Mouse (Mus musculus): Measurements from ENCODE around the gene Usp1. TPM values are rescaled to one million over a fixed set of nuclear protein-coding genes. Genes with fewer than 3 reads are reported as not detected.

The Usp1 gene
- polyA plus RNA-seq (2015; fragmentation: Nextera tagmentation; extraction: Ambion mirVana) = 37.7 and 39.9 TPM in 2 replicates

DNA sequence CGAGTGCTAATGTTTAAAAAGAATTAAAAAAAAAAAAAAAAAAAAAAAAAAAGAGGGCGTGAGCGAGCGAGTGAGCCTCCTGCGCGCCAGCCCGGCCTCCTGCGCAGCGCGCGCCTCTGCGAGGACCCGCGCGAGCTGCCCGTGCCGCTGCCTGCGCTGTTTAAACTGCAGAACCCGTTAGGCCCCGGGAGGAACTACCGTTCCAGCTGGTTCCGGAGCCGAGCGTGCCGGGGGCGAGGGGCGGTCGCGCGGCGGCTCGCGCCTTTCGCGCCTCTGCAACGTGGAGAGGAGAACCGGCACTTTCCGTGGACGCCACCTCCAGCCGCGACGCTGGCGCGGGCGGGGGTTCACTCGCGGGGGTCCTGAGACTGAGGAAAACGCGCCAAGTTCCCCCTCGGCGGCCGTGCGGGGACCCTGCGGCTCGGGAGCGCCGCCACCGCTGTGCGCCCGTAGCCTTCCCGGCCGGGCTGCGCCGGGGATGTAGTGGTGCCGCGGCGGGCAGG lies at the start of gene Usp1:
TSS of gene Usp1 (plus strand) at position 243 of the 503 bp plus-strand sequence.
- Histone ChIP-seq H3K9me3 (ENCODE audit: low read length) (no peaks in the 10 kb centered on the region), H3K4me3 (ENCODE audit: low read depth, low read length) (peak within 1 kb of the TSS; percentile 91), H3K4me1 (ENCODE audit: insufficient read depth, low read depth, low read length) (no peaks in the 10 kb centered on the region; the same call in 1 of the 2 replicates), H3K4me2 (replicated peaks; ENCODE audit: low read depth, low read length) (peak within 1 kb of the TSS; percentile 86), H3K36me3 (ENCODE audit: insufficient read depth, low read length) (no peaks in the 10 kb centered on the region), H3K9ac (replicated peaks; ENCODE audit: low read depth) (peak within 1 kb of the TSS; percentile 71), H3K27me3 (replicated peaks; ENCODE audit: insufficient read depth, low read length) (no peaks in the 10 kb centered on the region), H3K27ac (ENCODE audit: low read length) (peak within 1 kb of the TSS; percentile 99)
- TF ChIP-seq EP300 (IDR thresholded peaks at IDR 0.05) = no peak
- TF ChIP-seq CTCF (IDR thresholded peaks at IDR 0.05) = no peak; the same call in 1 of the 2 replicates
- DNase-seq (ENCODE audit: low spot score) (no peak), ATAC-seq (peak; percentile 22)
- 4% methylated on average over 51 of the region's 67 CpGs for WGBS

DNA sequence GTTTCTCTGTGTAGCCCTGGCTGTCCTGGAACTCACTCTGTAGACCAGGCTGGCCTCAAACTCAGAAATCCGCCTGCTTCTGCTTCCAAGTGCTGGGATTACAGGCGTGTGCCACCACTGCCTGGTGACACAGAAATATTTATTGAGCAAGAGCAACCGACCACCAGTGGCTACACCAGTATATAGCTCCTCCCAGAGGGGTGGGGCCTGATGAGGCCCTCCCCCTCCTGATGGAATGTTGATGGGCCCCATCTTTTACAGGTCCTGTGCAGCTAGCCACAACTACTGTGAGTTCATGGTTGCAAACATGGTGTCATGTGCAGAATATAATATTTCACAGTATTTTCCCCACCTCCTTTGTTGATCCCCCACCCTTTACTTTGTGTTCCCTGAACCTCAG lies 40.9 kb upstream of the Usp1 start:
- no peak overlapping the region for H3K4me2 ChIP-seq (replicated peaks; ENCODE audit: low read depth, low read length)
- WGBS = 68% methylated on average over 3 of the region's 3 CpGs
- ATAC-seq (no peak), DNase-seq (ENCODE audit: low spot score) (no peak)
- H3K36me3 ChIP-seq (ENCODE audit: insufficient read depth, low read length) = no peaks in the 10 kb centered on the region
- H3K4me1 ChIP-seq (ENCODE audit: insufficient read depth, low read depth, low read length) = no peaks in the 10 kb centered on the region
- H3K27ac ChIP-seq (ENCODE audit: low read length) = no peak overlapping the region
- H3K4me3 ChIP-seq (ENCODE audit: low read depth, low read length) = no peak overlapping the region
- no peaks in the 10 kb centered on the region for H3K27me3 ChIP-seq (replicated peaks; ENCODE audit: insufficient read depth, low read length)
- H3K9ac ChIP-seq (replicated peaks; ENCODE audit: low read depth) = no peak overlapping the region
- TF ChIP-seq CTCF (IDR thresholded peaks at IDR 0.05) = no peak
- TF ChIP-seq EP300 (IDR thresholded peaks at IDR 0.05) = no peak
- H3K9me3 ChIP-seq (ENCODE audit: low read length) = no peaks in the 10 kb centered on the region

DNA sequence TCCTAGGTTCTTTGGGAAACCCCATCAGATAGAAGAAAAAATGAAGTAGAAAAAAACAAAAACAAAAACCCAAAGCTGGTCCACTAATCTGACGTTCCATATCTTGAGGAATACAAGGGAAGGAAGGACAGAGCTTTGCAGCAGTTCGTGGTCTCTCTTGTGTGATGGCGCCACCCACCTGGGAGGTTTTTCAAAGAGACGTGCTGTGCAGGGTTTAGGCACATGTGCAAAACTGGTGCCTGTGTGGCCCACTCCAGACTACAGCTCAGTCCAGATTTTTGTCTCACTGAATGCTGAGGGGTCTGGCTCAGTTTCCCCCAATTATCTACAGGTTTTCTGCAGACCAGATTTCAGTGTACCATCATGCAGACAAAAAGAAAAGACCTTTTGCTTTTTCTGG lies 37.2 kb upstream of the Usp1 start:
- WGBS = 62% methylated on average over 4 of the region's 4 CpGs
- no peak for DNase-seq (ENCODE audit: low spot score)

DNA sequence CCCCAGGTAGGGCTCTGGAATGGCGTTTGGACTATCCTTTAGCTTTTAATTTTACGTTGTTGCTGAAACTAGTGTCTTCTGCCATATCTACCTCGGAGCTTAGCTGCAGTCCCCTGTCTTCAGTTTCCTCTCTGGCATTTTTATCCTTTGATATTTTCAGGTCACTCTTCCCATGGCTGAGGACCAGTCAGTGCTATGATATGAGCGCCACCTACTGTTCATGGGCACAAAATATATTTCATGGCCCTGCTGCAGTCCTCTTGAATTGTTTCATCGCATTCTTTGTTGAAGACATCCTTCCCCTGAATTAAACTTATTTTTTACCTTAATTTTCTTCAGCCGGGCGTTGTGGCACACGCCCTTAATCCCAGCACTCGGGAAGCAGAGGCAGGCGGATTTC lies 36.5 kb upstream of the Usp1 start:
- no peaks in the 10 kb centered on the region for H3K36me3 ChIP-seq (ENCODE audit: insufficient read depth, low read length)
- 14% methylated on average over 10 of the region's 10 CpGs for WGBS
- no peaks in the 10 kb centered on the region for H3K4me1 ChIP-seq (ENCODE audit: insufficient read depth, low read depth, low read length)
- no peak overlapping the region for H3K4me3 ChIP-seq (ENCODE audit: low read depth, low read length)
- H3K4me2 ChIP-seq (replicated peaks; ENCODE audit: low read depth, low read length) = no peak overlapping the region
- no peaks in the 10 kb centered on the region for H3K9me3 ChIP-seq (ENCODE audit: low read length)
- no peak overlapping the region for H3K27ac ChIP-seq (ENCODE audit: low read length)
- no peaks in the 10 kb centered on the region for H3K27me3 ChIP-seq (replicated peaks; ENCODE audit: insufficient read depth, low read length)
- peak; percentile 92 for TF ChIP-seq CTCF (IDR thresholded peaks at IDR 0.05)
- TF ChIP-seq EP300 (IDR thresholded peaks at IDR 0.05) = no peak
- ATAC-seq = peak; percentile 61; the same call in 1 of the 2 replicates
- DNase-seq (ENCODE audit: low spot score) = peak; percentile 77
- H3K9ac ChIP-seq (replicated peaks; ENCODE audit: low read depth) = no peak overlapping the region

More for the DNA sequence above, 37.2 kb upstream of the Usp1 start:
- Histone ChIP-seq H3K27me3 (replicated peaks; ENCODE audit: insufficient read depth, low read length) (no peaks in the 10 kb centered on the region), H3K4me3 (ENCODE audit: low read depth, low read length) (no peak overlapping the region), H3K27ac (ENCODE audit: low read length) (no peak overlapping the region), H3K36me3 (ENCODE audit: insufficient read depth, low read length) (no peaks in the 10 kb centered on the region), H3K4me2 (replicated peaks; ENCODE audit: low read depth, low read length) (no peak overlapping the region), H3K9ac (replicated peaks; ENCODE audit: low read depth) (no peak overlapping the region), H3K9me3 (ENCODE audit: low read length) (no peaks in the 10 kb centered on the region), H3K4me1 (ENCODE audit: insufficient read depth, low read depth, low read length) (no peaks in the 10 kb centered on the region)
- TF ChIP-seq CTCF (IDR thresholded peaks at IDR 0.05) (no peak), EP300 (IDR thresholded peaks at IDR 0.05) (no peak)
- ATAC-seq = no peak

DNA sequence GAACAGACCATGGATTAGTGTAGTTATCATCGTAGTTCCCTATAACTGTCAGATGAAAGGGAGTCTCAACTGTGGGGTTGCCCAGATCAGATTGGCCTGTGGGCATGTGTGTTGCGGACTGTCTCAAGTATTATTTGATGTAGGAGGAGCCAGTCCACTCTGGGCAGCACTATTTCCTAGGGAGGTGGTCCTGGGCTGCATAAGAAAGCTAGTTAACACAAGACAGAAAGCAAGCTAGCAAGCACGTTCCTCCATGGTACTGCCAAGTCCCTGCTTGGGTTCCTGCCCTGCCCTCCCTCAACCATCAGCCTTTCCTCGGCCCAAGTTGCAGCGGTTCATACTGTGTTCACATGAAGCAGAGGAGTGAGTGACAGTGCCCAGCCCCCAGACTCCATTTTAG lies 13.4 kb upstream of the Usp1 start:
- H3K4me3 ChIP-seq (ENCODE audit: low read depth, low read length) = no peak overlapping the region

DNA sequence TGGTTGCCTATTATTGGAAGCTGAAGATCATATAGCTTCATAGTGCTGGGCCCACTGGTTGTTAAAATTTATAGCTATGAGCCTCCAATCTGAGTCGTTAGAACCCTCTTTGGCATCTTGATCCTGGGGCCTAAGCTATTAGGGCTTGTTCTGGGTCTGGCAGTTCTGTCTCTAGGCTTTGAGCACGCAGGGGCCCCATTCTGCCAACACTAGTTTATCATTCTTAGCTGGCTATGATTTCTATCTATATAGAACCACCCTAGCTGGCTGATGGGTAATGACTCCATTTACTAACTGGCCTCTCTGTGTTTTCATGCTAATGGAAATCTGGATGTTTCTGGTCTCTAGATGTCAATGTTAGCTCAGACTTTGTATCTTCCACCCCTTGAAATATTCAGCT lies 5.9 kb upstream of the Usp1 start:
- H3K27ac ChIP-seq (ENCODE audit: low read length) = no peak overlapping the region
- 81% methylated on average over 2 of the region's 2 CpGs for WGBS
- no peak overlapping the region for H3K4me2 ChIP-seq (replicated peaks; ENCODE audit: low read depth, low read length)
- no peaks in the 10 kb centered on the region for H3K4me1 ChIP-seq (ENCODE audit: insufficient read depth, low read depth, low read length)
- no peak for ATAC-seq
- H3K9me3 ChIP-seq (ENCODE audit: low read length) = no peaks in the 10 kb centered on the region
- TF ChIP-seq EP300 (IDR thresholded peaks at IDR 0.05) (no peak), CTCF (IDR thresholded peaks at IDR 0.05) (no peak)
- no peak for DNase-seq (ENCODE audit: low spot score)
- H3K4me3 ChIP-seq (ENCODE audit: low read depth, low read length) = no peak overlapping the region
- no peak overlapping the region for H3K9ac ChIP-seq (replicated peaks; ENCODE audit: low read depth)
- no peaks in the 10 kb centered on the region for H3K36me3 ChIP-seq (ENCODE audit: insufficient read depth, low read length)
- no peaks in the 10 kb centered on the region for H3K27me3 ChIP-seq (replicated peaks; ENCODE audit: insufficient read depth, low read length)

More for the DNA sequence above, 13.4 kb upstream of the Usp1 start:
- Histone ChIP-seq H3K4me2 (replicated peaks; ENCODE audit: low read depth, low read length) (no peak overlapping the region), H3K4me1 (ENCODE audit: insufficient read depth, low read depth, low read length) (no peaks in the 10 kb centered on the region), H3K27me3 (replicated peaks; ENCODE audit: insufficient read depth, low read length) (no peaks in the 10 kb centered on the region), H3K9ac (replicated peaks; ENCODE audit: low read depth) (no peak overlapping the region), H3K9me3 (ENCODE audit: low read length) (no peaks in the 10 kb centered on the region), H3K27ac (ENCODE audit: low read length) (no peak overlapping the region), H3K36me3 (ENCODE audit: insufficient read depth, low read length) (no peaks in the 10 kb centered on the region)
- DNase-seq (ENCODE audit: low spot score) (no peak), ATAC-seq (no peak)
- no peak for TF ChIP-seq EP300 (IDR thresholded peaks at IDR 0.05)
- TF ChIP-seq CTCF (IDR thresholded peaks at IDR 0.05) = no peak
- WGBS = 83% methylated on average over 5 of the region's 5 CpGs

DNA sequence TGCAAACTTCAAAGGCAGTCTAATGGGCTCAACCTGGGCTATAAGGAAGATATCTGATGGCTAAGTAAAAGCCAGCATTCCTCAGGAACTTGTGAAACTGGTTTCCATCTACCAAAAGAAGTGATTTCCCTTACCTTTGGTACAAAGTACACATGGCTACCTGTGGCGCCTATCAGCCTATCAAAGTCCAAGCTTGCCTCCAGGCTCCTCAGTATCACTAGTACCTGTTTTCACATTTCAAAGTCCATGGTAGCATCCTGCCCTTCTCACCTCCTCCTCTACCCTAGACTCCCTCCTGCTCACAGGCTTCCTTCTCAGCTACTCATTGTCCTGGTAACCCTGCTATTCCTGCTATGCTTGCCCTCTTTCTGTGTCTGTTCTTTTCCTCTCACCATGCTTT lies 5.4 kb upstream of the Usp1 start:
- no peaks in the 10 kb centered on the region for H3K36me3 ChIP-seq (ENCODE audit: insufficient read depth, low read length)
- H3K27ac ChIP-seq (ENCODE audit: low read length) = no peak overlapping the region
- TF ChIP-seq EP300 (IDR thresholded peaks at IDR 0.05) (no peak), CTCF (IDR thresholded peaks at IDR 0.05) (no peak)
- H3K27me3 ChIP-seq (replicated peaks; ENCODE audit: insufficient read depth, low read length) = no peaks in the 10 kb centered on the region
- H3K4me2 ChIP-seq (replicated peaks; ENCODE audit: low read depth, low read length) = no peak overlapping the region
- H3K9ac ChIP-seq (replicated peaks; ENCODE audit: low read depth) = no peak overlapping the region
- no peaks in the 10 kb centered on the region for H3K4me1 ChIP-seq (ENCODE audit: insufficient read depth, low read depth, low read length)
- WGBS = 90% methylated on average over 1 of the region's 1 CpGs
- H3K4me3 ChIP-seq (ENCODE audit: low read depth, low read length) = no peak overlapping the region
- DNase-seq (ENCODE audit: low spot score) = no peak
- no peaks in the 10 kb centered on the region for H3K9me3 ChIP-seq (ENCODE audit: low read length)
- ATAC-seq = no peak
